Mouse (Mus musculus): ENCODE data around the gene Usp44. TPM values are rescaled to one million over a fixed set of nuclear protein-coding genes. Genes with fewer than 3 reads are reported as not detected.

Gene Usp44
- total and polyA plus RNA-seq, 3 experiments = 2.9 to 28.2 (median 4.6) TPM

GRCm38 (mm10) chr10:93800363-93800722, 31.0 kb upstream of the Usp44 start:
- no peak overlapping the region for H3K9ac ChIP-seq (ENCODE audit: insufficient read depth, low read depth)
- H3K4me3 ChIP-seq (replicated peaks in 1 of 3; ENCODE audit: low read depth in 2 of 3, low read length in 2 of 3, poor library complexity in 1 of 3) = no peak overlapping the region
- no peak for TF ChIP-seq RAD21 (IDR thresholded peaks at IDR 0.05; ENCODE audit: low read depth, low read length)
- no peak for TF ChIP-seq NRF1 (IDR thresholded peaks at IDR 0.05; ENCODE audit: low read depth, low read length)
- no peak for TF ChIP-seq KAT2A (IDR thresholded peaks at IDR 0.05; ENCODE audit: insufficient replicate concordance, low read length)
- TF ChIP-seq EP300 (IDR thresholded peaks at IDR 0.05; ENCODE audit: low read length) = no peak
- TF ChIP-seq MAFK (IDR thresholded peaks at IDR 0.05; ENCODE audit: insufficient replicate concordance, low read length) = no peak
- no peak for TF ChIP-seq MAX (IDR thresholded peaks at IDR 0.05; ENCODE audit: low read length)
- TF ChIP-seq SIN3A (IDR thresholded peaks at IDR 0.05; ENCODE audit: low read length) = no peak
- no peak for TF ChIP-seq MEF2A (IDR thresholded peaks at IDR 0.05; ENCODE audit: borderline replicate concordance, low read depth, low read length)
- no peak for TF ChIP-seq ZNF384 (IDR thresholded peaks at IDR 0.05; ENCODE audit: low read depth, low read length)
- no peak for TF ChIP-seq JUN (IDR thresholded peaks at IDR 0.05; ENCODE audit: insufficient read depth, low read depth, low read length)
- TF ChIP-seq GABPA (IDR thresholded peaks at IDR 0.05; ENCODE audit: insufficient replicate concordance, low read depth, low read length) = no peak
- TF ChIP-seq ZMIZ1 (IDR thresholded peaks at IDR 0.05; ENCODE audit: low read depth, low read length) = no peak
- TF ChIP-seq USF2 (conservative IDR thresholded peaks at IDR 0.05; ENCODE audit: low read depth, low read length) = no peak
- no peak for TF ChIP-seq POLR2A (IDR thresholded peaks at IDR 0.05; ENCODE audit: low read depth, low read length)
- no peak for TF ChIP-seq ZC3H11A (IDR thresholded peaks at IDR 0.05; ENCODE audit: low read depth, low read length)
- in situ Hi-C loops (cut with MboI; ENCODE audit: low pct_ligation_motif_present, low pct_unique_long_range_greater_than_20kb, low sequenced_read_pairs) (loop anchor here (25.0 kb wide), 1 partner anchor 738 kb away; no protein-coding TSS in a partner anchor), dilution Hi-C loops (cut with MboI; ENCODE audit: extremely low pct_ligation_motif_present, extremely low pct_unique_long_range_greater_than_20kb, low sequenced_read_pairs) (no loop called here)
- no peak for DNase-seq (ENCODE audit: extremely low read depth)
- no peaks in the 10 kb centered on the region for H3K9me3 ChIP-seq (replicated peaks; ENCODE audit: low read length)
- H3K79me2 ChIP-seq (replicated peaks; ENCODE audit: control insufficient read depth, extremely low read depth, insufficient read depth, poor library complexity, severe bottlenecking) = no peaks in the 10 kb centered on the region
- H3K4me1 ChIP-seq (ENCODE audit: control insufficient read depth in 1 of 2, insufficient read depth in 2 of 2) = peaks cover 2 to 11% of the 10 kb centered on the region in 2 experiments; a peak in 1 of 4 replicates
- H3K27me3 ChIP-seq (replicated peaks) = no peaks in the 10 kb centered on the region
- no peak overlapping the region for H3K4me2 ChIP-seq (ENCODE audit: insufficient read depth, low read depth, poor library complexity, severe bottlenecking)
- no peak overlapping the region for H3K27ac ChIP-seq (ENCODE audit: insufficient read depth, low read depth)
- H3K36me3 ChIP-seq (replicated peaks in 1 of 2; ENCODE audit: control insufficient read depth in 1 of 2, insufficient read depth in 1 of 2, low read length in 1 of 2) = no peaks in the 10 kb centered on the region

DNA sequence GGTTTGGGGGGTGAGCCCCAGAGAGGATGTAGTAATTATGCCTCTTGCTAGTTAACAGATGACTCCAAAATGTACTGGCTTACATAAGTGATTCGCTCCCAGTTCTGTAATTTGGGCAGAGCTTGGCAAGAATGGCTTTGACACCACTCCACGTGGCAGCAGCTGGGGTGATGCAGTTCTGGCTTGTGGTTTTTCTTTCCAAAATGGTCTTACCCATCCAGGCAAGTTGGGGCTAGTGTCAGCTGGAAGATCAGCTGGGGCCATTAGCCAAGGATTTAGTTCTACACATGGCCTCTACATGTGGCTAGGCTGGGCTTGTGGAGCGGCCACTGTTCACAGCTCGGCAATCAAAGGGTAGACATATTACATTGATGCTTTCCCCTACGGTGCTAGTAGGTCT, 30.5 kb upstream of the Usp44 start:
- no peaks in the 10 kb centered on the region for H3K36me3 ChIP-seq (replicated peaks in 1 of 2; ENCODE audit: control insufficient read depth in 1 of 2, insufficient read depth in 1 of 2, low read length in 1 of 2)
- H3K4me1 ChIP-seq (ENCODE audit: control insufficient read depth in 1 of 2, insufficient read depth in 2 of 2) = peaks cover 2 to 11% of the 10 kb centered on the region in 2 experiments; a peak in 1 of 4 replicates
- no peak overlapping the region for H3K9ac ChIP-seq (ENCODE audit: insufficient read depth, low read depth)
- TF ChIP-seq MYC (IDR thresholded peaks at IDR 0.05; ENCODE audit: low read depth, low read length) (no peak), E2F4 (IDR thresholded peaks at IDR 0.05; ENCODE audit: insufficient replicate concordance, low read depth, low read length) (no peak), ZNF384 (IDR thresholded peaks at IDR 0.05; ENCODE audit: low read depth, low read length) (no peak), RCOR1 (conservative IDR thresholded peaks at IDR 0.05; ENCODE audit: low read depth, low read length) (no peak), POLR2AphosphoS2 (IDR thresholded peaks at IDR 0.05; ENCODE audit: low read depth, low read length) (no peak), USF2 (conservative IDR thresholded peaks at IDR 0.05; ENCODE audit: low read depth, low read length) (no peak), MXI1 (IDR thresholded peaks at IDR 0.05; ENCODE audit: low read depth, low read length) (no peak), NELFE (IDR thresholded peaks at IDR 0.05; ENCODE audit: low read depth, low read length) (no peak), ELF1 (IDR thresholded peaks at IDR 0.05; ENCODE audit: low read depth, low read length) (no peak), UBTF (IDR thresholded peaks at IDR 0.05; ENCODE audit: low read depth, low read length) (no peak), HCFC1 (IDR thresholded peaks at IDR 0.05; ENCODE audit: low read depth, low read length) (no peak), ZC3H11A (IDR thresholded peaks at IDR 0.05; ENCODE audit: low read depth, low read length) (no peak), KAT2A (IDR thresholded peaks at IDR 0.05; ENCODE audit: insufficient replicate concordance, low read length) (no peak), POLR2A (IDR thresholded peaks at IDR 0.05; ENCODE audit: low read depth, low read length) (no peak), USF1 (IDR thresholded peaks at IDR 0.05; ENCODE audit: low read depth, low read length) (no peak), CTCF (conservative IDR thresholded peaks at IDR 0.05 in 1 of 2, IDR thresholded peaks at IDR 0.05 in 1 of 2; ENCODE audit: low read depth in 2 of 2, low read length in 2 of 2) (no peak), NRF1 (IDR thresholded peaks at IDR 0.05; ENCODE audit: low read depth, low read length) (no peak), TBP (conservative IDR thresholded peaks at IDR 0.05; ENCODE audit: low read depth, low read length) (no peak), JUND (conservative IDR thresholded peaks at IDR 0.05; ENCODE audit: low read depth, low read length) (no peak)
- DNase-seq (ENCODE audit: extremely low read depth) = no peak
- H3K79me2 ChIP-seq (replicated peaks; ENCODE audit: control insufficient read depth, extremely low read depth, insufficient read depth, poor library complexity, severe bottlenecking) = no peaks in the 10 kb centered on the region
- in situ Hi-C loops (cut with MboI; ENCODE audit: low pct_ligation_motif_present, low pct_unique_long_range_greater_than_20kb, low sequenced_read_pairs) = loop anchor here (25.0 kb wide), 1 partner anchor 739 kb away; no protein-coding TSS in a partner anchor
- no peak overlapping the region for H3K4me2 ChIP-seq (ENCODE audit: insufficient read depth, low read depth, poor library complexity, severe bottlenecking)
- no peaks in the 10 kb centered on the region for H3K27me3 ChIP-seq (replicated peaks)
- H3K4me3 ChIP-seq (replicated peaks in 1 of 3; ENCODE audit: low read depth in 2 of 3, low read length in 2 of 3, poor library complexity in 1 of 3) = no peak overlapping the region
- H3K27ac ChIP-seq (ENCODE audit: insufficient read depth, low read depth) = no peak overlapping the region
- no peaks in the 10 kb centered on the region for H3K9me3 ChIP-seq (replicated peaks; ENCODE audit: low read length)
- dilution Hi-C loops (cut with MboI; ENCODE audit: extremely low pct_ligation_motif_present, extremely low pct_unique_long_range_greater_than_20kb, low sequenced_read_pairs) = no loop called here

Measured in CH12.LX (cell line).